Mouse (Mus musculus): ENCODE measurements around the gene Acadm.

DNA sequence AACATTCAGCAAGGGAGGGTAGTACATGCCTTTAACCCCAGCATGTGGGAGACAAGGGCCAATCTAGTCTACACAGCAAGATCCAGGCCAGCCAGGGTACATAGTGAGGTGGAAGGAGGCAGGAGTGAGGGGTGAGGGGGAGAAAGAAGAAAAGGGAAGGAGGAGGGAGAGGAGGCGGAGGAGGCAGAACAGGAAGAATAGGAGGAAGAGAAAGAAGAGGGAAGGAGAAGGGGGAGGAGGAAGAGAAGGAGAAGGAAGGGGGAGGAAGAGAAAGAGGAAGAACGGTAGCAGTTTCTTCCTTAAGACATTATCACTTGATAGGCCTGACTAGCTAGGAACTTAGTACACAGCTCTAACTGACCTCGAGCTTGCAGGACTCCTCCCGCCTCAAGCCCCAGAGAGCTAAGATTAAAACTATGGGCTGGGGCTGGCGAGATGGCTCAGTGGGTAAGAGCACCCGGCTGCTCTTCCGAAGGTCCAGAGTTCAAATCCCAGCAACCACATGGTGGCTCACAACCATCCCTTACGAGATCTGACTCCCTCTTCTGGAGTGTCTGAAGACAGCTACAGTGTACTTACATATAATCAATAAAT lies 55.1 kb downstream of the Acadm start:
- TF ChIP-seq TAL1 (IDR thresholded peaks at IDR 0.05; ENCODE audit: low read length) (no peak), GATA1 (IDR thresholded peaks at IDR 0.05; ENCODE audit: low read length) (no peak)

Measured in erythroblast, embryonic 14.5 days (primary cell).